Mouse (Mus musculus) embryonic facial prominence, embryonic 11.5 days (tissue): ENCODE measurements around the gene Ank2. TPM values are rescaled to one million over a fixed set of nuclear protein-coding genes. Genes with fewer than 3 reads are reported as not detected.

Source experiments
- ATAC-seq: fragments of 200-750 bp; cut with Nextera tagmentation; replicated peaks from 2 replicates; pipeline ENCODE4 v1.8.0; 2017; ENCODE audit warnings: low read depth; ENCODE audit not compliant: insufficient number of reproducible peaks, low FRiP score, low TSS enrichment
- DNase-seq: peaks from one replicate; pipeline ENCODE4 v3.0.0-alpha.2; 2015; ENCODE audit warnings: low spot score
- H3K27ac ChIP-seq: fragments of 300-500 bp; sonication (generic); replicated peaks from 2 replicates; pipeline ENCODE4 v1.5.1; 2014; ENCODE audit warnings: mild to moderate bottlenecking, low read depth, low read length, control low read depth
- H3K27me3 ChIP-seq: fragments of 300-500 bp; sonication (generic); 2 replicates; pipeline ENCODE4 v1.6.1; 2014; ENCODE audit warnings: mild to moderate bottlenecking, low read length, moderate library complexity, mixed read lengths; ENCODE audit not compliant: control insufficient read depth, insufficient read depth
- H3K36me3 ChIP-seq: fragments of 300-500 bp; sonication (generic); replicated peaks from 2 replicates; pipeline ENCODE4 v1.6.1; 2014; ENCODE audit warnings: low read depth, mild to moderate bottlenecking, low read length, moderate library complexity, mixed read lengths; ENCODE audit not compliant: control insufficient read depth, insufficient read depth
- H3K4me1 ChIP-seq: fragments of 300-500 bp; sonication (generic); 2 replicates; pipeline ENCODE4 v1.6.1; 2014; ENCODE audit warnings: low read length, mixed read lengths; ENCODE audit not compliant: control insufficient read depth, insufficient read depth
- H3K4me2 ChIP-seq: fragments of 300-500 bp; sonication (generic); 2 replicates; pipeline ENCODE4 v1.6.1; 2014; ENCODE audit warnings: low read depth, mild to moderate bottlenecking, control low read depth, low read length, moderate library complexity
- H3K4me3 ChIP-seq: fragments of 300-500 bp; sonication (generic); 2 replicates; pipeline ENCODE4 v1.5.1; 2014; ENCODE audit warnings: low read depth, low read length, control low read depth
- H3K9ac ChIP-seq: fragments of 300-500 bp; sonication (generic); replicated peaks from 2 replicates; pipeline ENCODE4 v1.6.1; 2014; ENCODE audit warnings: mild to moderate bottlenecking, control low read depth, low read length
- H3K9me3 ChIP-seq: fragments of 300-500 bp; sonication (generic); replicated peaks from 2 replicates; pipeline ENCODE4 v1.6.1; 2016; ENCODE audit warnings: mild to moderate bottlenecking, low read length, inconsistent platforms, mixed read lengths; ENCODE audit not compliant: control insufficient read depth
- WGBS: fragments of 180-500 bp; shearing (Covaris S2); extraction: QIAGEN DNeasy Blood & Tissue Kit; methylation state at CpG from one replicate; pipeline ENCODE4 v1.1.7; 2014; 5-methylcytosine and 5-hydroxymethylcytosine counted together
- polyA plus RNA-seq: library from polyadenylated mRNA; unstranded; fragments of >200 nt; fragmentation: Nextera tagmentation; extraction: Ambion mirVana; gene quantifications from 2 replicates; pipeline ENCODE4 v1.2.1, GENCODE M21; 2014

The Ank2 gene
- polyA plus RNA-seq, 1 experiment from 2014 or later = 26.1 TPM

DNA sequence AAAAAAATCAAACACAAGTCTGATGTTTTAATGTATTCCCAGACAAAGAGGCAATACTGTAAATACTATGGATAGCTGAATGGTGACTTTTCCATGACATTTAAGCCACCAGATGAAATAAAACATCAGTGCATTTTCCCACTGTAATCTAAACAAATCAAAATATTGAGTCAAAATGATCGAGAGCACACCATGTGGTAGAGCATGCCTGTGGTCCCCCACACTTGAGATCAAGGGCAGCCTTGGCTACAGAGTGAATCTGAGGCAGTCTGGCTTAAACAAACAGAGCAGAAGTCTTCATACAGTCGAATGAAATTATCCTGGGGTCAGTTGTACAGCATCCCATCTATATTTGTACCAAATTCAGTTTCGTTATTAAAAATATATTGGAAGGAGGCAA lies 288.0 kb downstream of the Ank2 start:
- no peak for DNase-seq
- H3K4me1 ChIP-seq = no peaks in the 10 kb centered on the region
- no peak overlapping the region for H3K9ac ChIP-seq
- H3K27me3 ChIP-seq = no peaks in the 10 kb centered on the region
- no peaks in the 10 kb centered on the region for H3K9me3 ChIP-seq
- WGBS = 83% methylated on average over 3 of the region's 3 CpGs
- no peak overlapping the region for H3K4me2 ChIP-seq
- ATAC-seq = no peak
- no peak overlapping the region for H3K4me3 ChIP-seq
- no peak overlapping the region for H3K27ac ChIP-seq
- H3K36me3 ChIP-seq = no peaks in the 10 kb centered on the region

DNA sequence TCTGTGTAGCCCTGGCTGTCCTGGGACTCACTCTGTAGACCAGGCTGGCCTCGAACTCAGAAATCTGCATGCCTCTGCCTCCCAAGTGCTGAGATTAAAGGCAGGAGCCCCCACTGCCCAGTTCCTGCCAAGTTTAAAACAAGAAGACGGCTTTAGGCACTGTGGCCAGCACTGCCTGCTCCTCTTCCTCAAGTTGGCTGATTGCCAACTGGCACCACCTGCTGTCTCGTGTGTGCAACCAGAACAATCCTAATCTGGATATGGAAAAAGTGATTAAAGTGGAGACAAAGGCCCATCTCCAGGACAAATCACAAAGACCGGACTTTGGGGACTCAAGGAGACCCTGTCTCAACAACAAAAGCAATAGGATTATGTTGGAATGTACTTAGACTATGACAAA lies 288.6 kb downstream of the Ank2 start:
- no peaks in the 10 kb centered on the region for H3K27me3 ChIP-seq
- no peak overlapping the region for H3K4me2 ChIP-seq
- H3K4me1 ChIP-seq = no peaks in the 10 kb centered on the region
- H3K9ac ChIP-seq = no peak overlapping the region
- ATAC-seq (no peak), DNase-seq (no peak)
- WGBS = 64% methylated on average over 4 of the region's 4 CpGs
- no peak overlapping the region for H3K27ac ChIP-seq
- no peak overlapping the region for H3K4me3 ChIP-seq
- H3K36me3 ChIP-seq = no peaks in the 10 kb centered on the region
- no peaks in the 10 kb centered on the region for H3K9me3 ChIP-seq

DNA sequence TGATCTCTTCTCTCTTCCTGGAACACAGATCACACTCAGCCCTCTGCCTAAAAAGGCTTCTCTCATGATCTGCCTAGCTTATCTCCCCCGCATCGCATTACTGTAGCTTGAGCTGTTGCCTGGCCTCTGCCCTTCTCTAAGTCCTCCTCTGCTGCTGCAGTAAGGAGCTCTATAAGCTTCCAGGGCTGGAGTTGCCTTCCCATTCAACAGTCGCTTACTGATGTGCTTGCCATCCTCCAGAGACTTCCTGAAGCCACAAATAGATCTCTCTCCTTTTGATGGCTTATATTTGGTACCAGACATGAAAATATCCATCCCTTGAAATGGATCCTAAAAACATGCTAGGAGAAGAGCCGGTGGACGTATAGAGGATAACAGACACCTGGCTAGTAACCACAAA lies 290.3 kb downstream of the Ank2 start:
- WGBS = 94% methylated on average over 5 of the region's 5 CpGs
- no peak for DNase-seq
- Histone ChIP-seq H3K4me3 (no peak overlapping the region), H3K4me1 (no peaks in the 10 kb centered on the region), H3K36me3 (no peaks in the 10 kb centered on the region), H3K9ac (no peak overlapping the region), H3K4me2 (no peak overlapping the region), H3K27ac (no peak overlapping the region), H3K27me3 (no peaks in the 10 kb centered on the region), H3K9me3 (no peaks in the 10 kb centered on the region)
- no peak for ATAC-seq

DNA sequence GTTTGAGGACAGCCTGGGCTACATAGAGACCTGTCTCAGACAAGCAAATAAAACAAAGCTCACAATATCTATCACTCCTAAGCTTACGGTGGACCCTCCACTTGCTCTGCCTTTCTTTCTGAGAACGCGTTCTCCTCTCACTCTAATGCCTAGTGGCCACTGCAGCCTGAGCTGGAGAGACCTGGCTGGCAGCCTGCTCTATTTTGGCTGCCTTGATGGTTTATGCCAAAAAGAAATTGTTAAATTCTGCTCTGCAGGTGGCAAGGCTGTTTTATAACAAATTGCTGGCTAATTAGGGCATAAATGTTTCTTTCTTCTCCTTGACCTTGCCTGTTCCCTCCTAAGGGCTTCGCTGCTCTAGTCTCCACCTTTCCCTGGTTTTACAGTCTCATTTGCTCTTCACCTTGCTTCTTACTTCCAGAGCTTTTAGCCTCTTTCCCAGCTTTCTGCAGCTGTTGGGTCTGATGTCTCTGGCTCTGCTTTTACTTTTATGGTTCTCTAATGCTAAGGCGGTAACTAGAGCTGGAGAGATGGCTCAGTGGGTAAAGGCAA lies 293.2 kb downstream of the Ank2 start:
- Histone ChIP-seq H3K4me2 (no peak overlapping the region), H3K36me3 (no peaks in the 10 kb centered on the region), H3K27me3 (no peaks in the 10 kb centered on the region), H3K4me1 (no peaks in the 10 kb centered on the region), H3K9ac (no peak overlapping the region), H3K27ac (no peak overlapping the region), H3K4me3 (no peak overlapping the region), H3K9me3 (no peaks in the 10 kb centered on the region)
- 92% methylated on average over 5 of the region's 5 CpGs for WGBS
- ATAC-seq (no peak), DNase-seq (no peak)

DNA sequence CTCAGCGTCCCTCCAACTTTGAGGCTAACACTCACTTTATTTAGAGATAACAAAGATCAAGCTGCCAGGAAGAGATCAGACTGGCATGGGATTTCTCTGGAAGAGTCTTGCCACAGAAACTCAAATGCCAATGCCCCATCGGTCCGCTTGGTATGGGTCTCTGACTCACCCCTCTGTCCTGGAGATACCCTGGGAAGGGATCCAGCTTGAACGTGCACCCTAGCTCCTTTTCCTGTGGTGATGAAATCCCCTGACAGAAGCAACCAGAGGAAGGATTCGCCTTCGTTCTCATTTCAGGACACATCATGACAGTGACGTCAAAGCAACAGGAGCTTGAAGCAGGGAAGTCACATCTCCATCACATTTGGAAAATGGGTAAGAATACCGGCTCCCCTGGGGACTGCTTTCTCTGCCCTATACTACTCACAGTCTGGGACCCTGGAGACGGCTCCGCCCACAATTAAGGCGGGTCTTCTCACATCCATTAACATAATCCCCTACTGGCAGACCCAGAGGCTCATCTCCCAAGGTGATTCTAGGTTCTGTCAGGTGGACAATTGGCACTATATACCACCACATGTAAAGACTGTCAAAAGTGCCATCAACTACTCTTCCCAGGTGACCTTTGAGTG lies 296.6 kb downstream of the Ank2 start:
- no peak for DNase-seq
- H3K9ac ChIP-seq = no peak overlapping the region
- 43% methylated on average over 11 of the region's 11 CpGs for WGBS
- no peaks in the 10 kb centered on the region for H3K27me3 ChIP-seq
- H3K4me3 ChIP-seq = no peak overlapping the region
- ATAC-seq = no peak
- H3K4me2 ChIP-seq = no peak overlapping the region
- H3K9me3 ChIP-seq = no peaks in the 10 kb centered on the region
- H3K36me3 ChIP-seq = no peaks in the 10 kb centered on the region
- H3K27ac ChIP-seq = no peak overlapping the region
- no peaks in the 10 kb centered on the region for H3K4me1 ChIP-seq

DNA sequence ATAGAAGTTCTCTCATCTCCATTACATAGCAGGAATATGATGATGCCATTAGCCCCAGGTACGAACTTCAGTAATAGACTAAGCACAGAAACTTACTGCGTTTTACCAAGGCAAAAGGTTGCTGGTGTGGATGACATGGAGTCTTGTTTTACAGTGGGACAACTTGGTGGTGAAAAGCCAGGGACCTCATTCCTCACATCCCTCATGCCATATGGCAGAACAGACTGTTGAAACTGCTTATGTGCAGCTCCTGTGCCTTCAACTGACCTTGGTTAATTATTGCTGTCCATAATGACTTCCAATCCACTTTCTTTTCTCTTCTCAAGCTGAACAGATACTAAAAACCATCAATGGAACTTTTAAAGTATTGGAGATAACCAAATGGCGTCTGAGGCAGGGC lies 298.4 kb downstream of the Ank2 start:
- DNase-seq = no peak
- no peak overlapping the region for H3K27ac ChIP-seq
- 82% methylated on average over 3 of the region's 3 CpGs for whole genome bisulfite sequencing
- H3K4me2 ChIP-seq = no peak overlapping the region
- no peak overlapping the region for H3K9ac ChIP-seq
- no peaks in the 10 kb centered on the region for H3K36me3 ChIP-seq
- ATAC-seq = no peak
- H3K9me3 ChIP-seq = no peaks in the 10 kb centered on the region
- H3K4me1 ChIP-seq = no peaks in the 10 kb centered on the region
- no peaks in the 10 kb centered on the region for H3K27me3 ChIP-seq
- no peak overlapping the region for H3K4me3 ChIP-seq

DNA sequence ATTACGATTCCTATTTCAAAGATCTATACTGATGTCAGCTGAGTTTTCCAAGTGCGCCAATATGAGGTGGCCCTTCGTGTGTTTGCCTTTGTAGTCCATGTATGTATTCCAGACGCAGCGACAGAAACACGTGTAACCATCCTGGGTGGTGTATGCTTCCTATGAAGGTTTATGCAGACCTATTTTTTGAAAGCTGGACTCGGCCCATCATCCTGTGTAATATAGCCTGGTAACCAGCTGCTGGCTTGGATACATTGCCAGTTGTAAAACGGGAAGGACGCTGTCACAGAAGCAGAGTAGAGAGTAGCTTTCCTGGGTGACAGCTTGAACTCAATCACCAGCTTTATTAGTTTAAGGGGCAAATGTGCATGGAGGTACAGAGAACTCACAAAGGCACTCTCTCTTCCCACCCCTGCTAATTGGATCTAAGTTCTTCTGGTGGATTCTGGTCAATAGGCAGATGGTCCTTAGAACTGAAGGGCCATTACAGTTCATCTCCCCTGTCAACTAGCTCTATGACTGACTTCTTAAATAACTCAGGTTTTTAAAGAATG lies 300.0 kb downstream of the Ank2 start:
- Histone ChIP-seq H3K4me1 (no peaks in the 10 kb centered on the region), H3K9me3 (no peaks in the 10 kb centered on the region), H3K27ac (no peak overlapping the region), H3K27me3 (no peaks in the 10 kb centered on the region), H3K36me3 (no peaks in the 10 kb centered on the region), H3K4me3 (no peak overlapping the region), H3K9ac (no peak overlapping the region), H3K4me2 (no peak overlapping the region)
- WGBS = 90% methylated on average over 9 of the region's 9 CpGs
- ATAC-seq = no peak
- DNase-seq = no peak

DNA sequence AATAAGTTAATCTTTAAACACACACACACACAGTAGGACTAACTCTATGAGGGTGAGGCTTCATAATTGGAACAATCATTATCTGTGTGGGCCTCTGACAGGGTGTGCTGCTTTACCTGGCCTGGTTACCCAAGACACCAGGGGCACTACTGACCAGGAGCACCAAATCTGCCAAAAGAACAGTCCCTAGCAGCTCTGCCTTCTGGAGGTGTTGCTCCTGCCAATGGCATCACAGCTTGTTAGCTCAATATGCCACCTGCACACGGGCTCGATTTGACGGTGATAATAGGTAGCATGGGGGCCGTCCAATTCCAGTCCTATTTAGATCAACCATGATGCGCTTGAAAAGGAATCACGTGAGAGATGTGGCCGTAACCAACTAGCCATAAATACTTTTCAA lies 300.5 kb downstream of the Ank2 start:
- Histone ChIP-seq H3K36me3 (no peaks in the 10 kb centered on the region), H3K27ac (no peak overlapping the region), H3K9me3 (no peaks in the 10 kb centered on the region), H3K4me3 (no peak overlapping the region), H3K4me1 (no peaks in the 10 kb centered on the region), H3K9ac (no peak overlapping the region), H3K4me2 (no peak overlapping the region), H3K27me3 (no peaks in the 10 kb centered on the region)
- DNase-seq (no peak), ATAC-seq (no peak)
- WGBS = 92% methylated on average over 7 of the region's 7 CpGs
